Mouse (Mus musculus): ENCODE measurements at regions not wholly inside any gene's neighbourhood (a gene's known extent, or its start where the extent isn't known, plus 50 kb on each side); places are given as distances from the start of the nearest gene placed in this dataset.

DNA sequence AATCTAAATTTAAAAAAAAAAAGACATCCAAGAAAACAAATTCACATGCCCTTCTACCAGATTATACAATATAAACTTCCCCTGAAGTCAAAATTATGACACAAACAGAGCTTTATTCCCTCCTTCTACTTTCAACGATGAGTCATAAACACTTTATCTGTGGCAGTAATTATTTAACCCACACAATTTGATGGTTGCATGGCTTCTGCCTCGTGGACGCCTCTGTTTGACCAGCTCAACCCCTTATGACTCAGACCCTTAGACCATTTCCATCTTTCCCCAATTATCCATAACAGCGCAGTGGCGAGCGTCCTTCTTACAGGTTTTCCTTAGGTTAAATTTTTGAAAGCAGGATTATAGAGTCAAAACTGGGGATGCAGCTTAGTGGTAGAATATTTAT is 85.9 kb upstream of the Mafb start:
- no peak for TF ChIP-seq CTCF (IDR thresholded peaks at IDR 0.05; ENCODE audit: borderline replicate concordance, extremely low read depth, insufficient read depth, insufficient read length)
- no peak for TF ChIP-seq POLR2A (IDR thresholded peaks at IDR 0.05; ENCODE audit: borderline replicate concordance, extremely low read depth, insufficient read depth, insufficient read length, poor library complexity, severe bottlenecking)
